Mouse (Mus musculus) left cerebral cortex, postnatal 14 days (tissue): ENCODE results near the gene Acta2. TPM values are rescaled to one million over a fixed set of nuclear protein-coding genes. Genes with fewer than 3 reads are reported as not detected.
A peak's percentile ranks its signal among the peaks of the same experiment; 100 is the strongest.
"Not testable (repeated sequence)": the region's sequence is repeated elsewhere in the genome, so short reads cannot be mapped to it uniquely, and the experiment has no call there.

Source experiments
- DNase-seq, 2 experiments: peaks; one replicate each; pipeline ENCODE4 v3.0.0; 2021 to 2022; ENCODE audit warnings: low spot score in 2 of 2, mixed read lengths in 1 of 2
- intact Hi-C: fragments of 180-260 bp; cut with DNase I; formaldehyde crosslinking; loops from one replicate; pipeline ENCODE4 v1.15.1; 2025
- total RNA-seq, 2 experiments: library from RNA; stranded (reverse); gene quantifications; 2 replicates each; pipeline ENCODE4 v1.2.3; 2021

The Acta2 gene
- total RNA-seq, 2 experiments from 2014 or later: 14.9 to 26.5 TPM

DNA sequence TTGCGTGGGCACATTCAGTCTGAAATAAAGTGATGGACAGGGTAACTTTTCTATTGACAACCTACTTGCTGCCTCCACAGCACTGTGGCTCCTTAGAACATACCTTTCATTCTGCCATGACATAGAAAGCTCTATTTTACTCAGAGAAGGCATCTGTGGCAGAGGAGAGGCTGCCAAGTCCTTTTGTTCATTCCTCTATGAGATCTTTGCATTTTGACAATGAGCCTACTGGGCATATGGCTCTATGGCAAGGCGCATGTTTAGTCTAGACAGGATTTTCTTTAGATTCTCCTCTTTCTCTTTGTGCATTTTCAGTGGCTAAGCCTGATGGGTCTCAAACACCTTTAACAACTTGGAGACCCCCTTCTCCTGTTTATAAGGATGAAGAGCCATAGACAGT is 17.6 kb downstream of the Acta2 start:
- no peak for DNase-seq
- intact Hi-C loops: no loop called here

DNA sequence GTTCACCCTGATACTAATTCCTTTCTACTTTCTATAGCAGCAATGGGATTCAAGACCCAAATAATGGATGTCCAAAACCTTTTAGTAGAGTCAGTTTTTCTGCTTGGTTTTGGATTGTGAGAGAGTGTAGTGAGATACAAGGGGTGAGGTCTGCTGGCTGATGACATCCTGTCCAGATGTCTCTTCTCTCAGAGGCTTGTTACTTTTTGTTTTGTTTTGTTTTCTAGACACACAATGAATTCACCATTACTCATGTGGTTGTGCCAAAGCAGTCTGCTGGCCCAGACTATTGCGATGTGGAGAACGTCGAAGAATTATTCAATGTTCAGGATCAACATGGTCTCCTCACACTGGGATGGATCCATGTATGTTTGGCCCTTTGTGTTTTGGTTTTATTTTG is 19.3 kb downstream of the Acta2 start:
- intact Hi-C loops: no loop called here
- DNase-seq: no peak

DNA sequence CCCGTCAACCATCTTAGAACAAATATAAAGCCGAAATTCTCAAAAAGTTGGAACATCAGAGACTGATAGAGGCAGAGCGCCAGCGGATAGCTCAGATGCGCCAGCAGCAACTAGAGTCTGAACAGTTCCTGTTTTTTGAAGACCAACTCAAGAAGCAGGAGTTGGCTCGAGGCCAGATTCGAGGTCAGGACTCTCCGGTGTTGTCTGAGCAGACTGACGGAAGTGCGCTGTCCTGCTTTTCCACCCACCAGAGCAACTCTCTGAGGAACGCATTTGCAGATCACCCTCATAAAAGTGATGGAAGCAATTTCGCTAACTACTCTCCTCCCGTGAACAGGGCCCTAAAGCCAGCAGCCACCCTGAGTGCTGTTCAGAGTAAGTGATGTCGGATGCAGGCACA is 21.4 kb downstream of the Acta2 start:
- DNase-seq: peak; percentile 63 to 78
- intact Hi-C loops: loop anchor here (5.0 kb wide), 1 partner anchor 42 kb away; the partner anchor contains the start of gene Stambpl1

DNA sequence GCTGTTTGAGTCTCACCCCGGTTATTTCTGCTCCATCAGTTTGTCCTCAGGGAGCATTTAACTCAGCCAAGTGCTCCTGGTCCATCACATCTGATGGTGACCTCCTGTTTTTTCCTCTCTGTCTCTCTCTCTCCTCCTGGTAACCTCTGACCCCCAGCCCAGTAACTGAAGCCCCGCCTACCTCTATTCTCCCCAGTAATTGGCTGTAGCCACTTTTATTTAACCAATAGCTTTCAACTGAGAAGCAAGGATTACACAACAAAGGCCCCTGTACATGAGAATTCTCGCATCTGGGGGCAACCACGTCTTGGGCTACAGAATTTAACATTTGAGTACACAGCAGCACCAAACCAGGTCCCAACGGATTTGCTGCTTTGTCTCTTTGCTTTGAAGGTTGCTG is 23.1 kb downstream of the Acta2 start:
- intact Hi-C loops: loop anchor here (5.0 kb wide), 1 partner anchor 40 kb away; the partner anchor contains the start of gene Stambpl1

DNA sequence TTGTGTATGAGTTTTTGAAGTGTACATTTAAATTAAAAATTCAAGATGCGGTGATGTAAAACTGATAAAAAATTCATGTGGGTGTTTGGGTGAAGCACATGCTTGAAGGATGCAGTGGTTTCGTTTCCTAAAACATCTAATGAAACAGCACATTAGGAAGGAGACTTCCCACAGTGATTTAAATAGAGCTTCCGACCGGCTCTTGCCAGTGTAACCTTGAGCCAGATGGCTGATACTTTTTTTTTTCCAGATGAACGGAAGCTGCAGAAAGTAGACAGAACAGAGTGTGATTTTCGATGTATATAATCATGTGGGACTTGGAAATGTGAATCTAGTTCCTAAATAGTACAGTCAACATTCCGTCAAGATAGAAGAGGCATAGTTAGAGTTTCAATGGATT is 23.8 kb downstream of the Acta2 start:
- intact Hi-C loops: loop anchor here (5.0 kb wide), 1 partner anchor 39 kb away; the partner anchor contains the start of gene Stambpl1
- DNase-seq: peak; percentile 49 to 53

More for the DNA sequence above, 23.1 kb downstream of the Acta2 start:
- no peak for DNase-seq

DNA sequence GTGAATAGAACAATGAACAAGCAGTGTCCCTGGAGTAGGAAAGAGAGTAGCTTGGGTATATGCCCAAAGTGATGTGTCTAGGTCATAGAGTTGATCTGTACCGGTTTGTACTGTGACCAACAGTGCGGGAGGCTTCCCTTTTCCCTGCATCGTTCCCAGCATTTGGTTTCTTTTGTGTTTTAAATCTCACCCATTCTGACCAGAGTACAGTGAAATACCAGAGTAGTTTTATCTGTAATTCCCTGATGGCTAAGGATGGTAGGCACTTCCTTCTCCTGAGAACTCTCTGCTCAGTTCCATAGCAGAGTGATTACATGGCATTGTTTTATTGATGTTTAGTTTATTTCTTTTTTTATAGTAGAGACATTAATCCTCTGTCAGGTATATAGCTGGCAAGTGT is 32.6 kb downstream of the Acta2 start:
- no peak for DNase-seq
- intact Hi-C loops: no loop called here

DNA sequence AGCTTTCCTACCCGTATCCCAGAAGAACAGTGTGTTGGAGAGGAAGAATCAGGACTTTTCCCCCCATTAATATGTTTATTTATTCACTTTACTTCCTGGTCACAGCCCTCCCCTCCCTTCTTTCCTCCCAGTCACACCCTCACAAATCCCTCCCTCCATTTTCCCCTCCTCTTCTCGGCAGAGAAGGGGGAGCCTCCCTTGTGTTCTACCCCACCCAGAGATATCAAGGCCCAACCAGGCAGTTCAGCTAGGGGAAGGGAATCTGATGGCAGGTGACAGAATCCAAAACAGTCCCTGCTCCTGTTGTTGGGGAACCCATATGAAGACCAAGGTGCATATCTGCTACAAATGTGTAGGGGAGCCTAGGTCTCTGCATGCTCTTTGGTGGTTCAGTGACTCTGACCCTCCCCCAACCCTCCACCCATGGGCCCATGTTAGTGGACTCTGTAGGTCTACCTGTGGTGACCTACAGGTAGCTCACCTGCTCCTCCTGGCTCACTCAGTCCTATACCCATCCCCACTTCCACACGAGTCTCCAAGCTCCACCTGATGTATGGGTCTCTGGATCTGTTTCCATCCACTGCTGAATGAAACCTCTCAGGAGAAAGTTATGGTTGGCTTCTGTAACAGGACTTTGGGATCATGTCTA is 34.5 kb downstream of the Acta2 start:
- intact Hi-C loops: no loop called here
- DNase-seq: no peak

DNA sequence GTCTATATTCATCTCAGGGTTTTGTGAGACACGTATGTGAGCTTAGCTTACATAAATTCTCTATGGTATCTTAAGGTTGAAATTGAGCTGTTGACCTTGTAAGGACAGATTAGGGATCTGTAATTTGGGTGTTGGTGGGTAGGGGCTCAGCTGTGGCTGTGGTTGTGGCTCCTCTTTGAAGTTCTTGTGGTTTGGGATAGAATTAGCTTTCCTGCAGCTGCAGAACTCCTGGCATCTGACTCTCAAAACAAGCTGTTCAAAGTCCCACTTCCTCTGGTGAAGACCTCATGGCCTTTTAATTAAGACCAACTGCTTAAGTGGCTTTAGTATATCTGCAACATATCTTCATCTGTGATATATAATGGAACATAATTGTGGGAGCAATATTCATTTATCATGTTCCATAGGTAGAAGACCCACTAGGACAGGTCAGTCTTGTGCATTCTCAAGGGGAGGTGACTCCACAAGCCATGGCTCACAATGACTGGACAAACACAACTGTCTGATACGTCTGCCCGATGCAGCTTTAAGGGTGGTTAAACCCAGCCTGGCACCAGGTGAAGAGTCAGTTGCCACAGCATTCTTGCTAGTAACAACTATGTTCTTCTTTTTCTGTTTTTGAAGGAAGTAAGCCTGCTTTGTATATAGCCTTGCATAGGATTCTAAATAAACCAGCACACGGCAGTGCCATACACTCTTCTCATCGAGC is 36.0 kb downstream of the Acta2 start:
- no peak for DNase-seq

DNA sequence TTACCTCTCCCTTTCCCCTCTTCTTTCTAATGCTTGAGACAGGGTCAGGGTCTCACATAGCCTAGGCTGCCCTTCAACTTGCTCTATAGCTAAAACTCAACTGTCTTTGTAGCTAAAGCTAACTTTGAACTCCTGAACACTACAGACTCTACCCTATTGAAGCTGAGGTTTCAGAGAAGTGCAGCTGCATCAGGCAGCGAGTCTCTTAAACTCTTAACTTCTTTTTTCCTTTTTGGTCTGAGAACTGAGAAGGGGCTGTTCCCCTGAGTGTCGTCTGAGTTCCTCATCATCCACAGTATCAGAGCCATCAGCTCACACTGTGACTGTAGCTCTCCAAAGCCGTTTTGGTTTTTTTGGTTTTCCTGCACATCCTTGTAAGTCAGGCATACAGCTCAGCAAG is 37.6 kb downstream of the Acta2 start:
- no peak for DNase-seq
- intact Hi-C loops: no loop called here

More for the DNA sequence above, 36.0 kb downstream of the Acta2 start:
- intact Hi-C loops: no loop called here

DNA sequence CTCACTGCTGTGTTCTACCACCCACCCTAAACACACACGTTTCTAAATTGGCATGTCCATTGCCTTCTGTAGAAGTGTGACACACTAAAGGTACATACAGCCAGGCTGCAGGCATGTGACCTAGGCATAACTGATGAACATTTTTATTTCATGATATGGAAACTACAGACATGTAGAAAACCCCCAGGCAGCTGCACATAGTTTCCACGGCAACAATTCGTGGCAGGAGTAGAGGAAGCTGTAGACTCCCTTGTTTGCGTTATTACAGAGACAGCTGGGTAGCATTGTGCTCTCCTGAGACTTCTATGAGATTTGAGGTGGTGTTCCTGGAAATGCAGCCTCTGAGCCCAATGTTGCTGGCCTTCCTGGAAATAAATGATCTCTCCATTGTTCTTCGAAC is 38.4 kb downstream of the Acta2 start:
- intact Hi-C loops: no loop called here
- DNase-seq: no peak

DNA sequence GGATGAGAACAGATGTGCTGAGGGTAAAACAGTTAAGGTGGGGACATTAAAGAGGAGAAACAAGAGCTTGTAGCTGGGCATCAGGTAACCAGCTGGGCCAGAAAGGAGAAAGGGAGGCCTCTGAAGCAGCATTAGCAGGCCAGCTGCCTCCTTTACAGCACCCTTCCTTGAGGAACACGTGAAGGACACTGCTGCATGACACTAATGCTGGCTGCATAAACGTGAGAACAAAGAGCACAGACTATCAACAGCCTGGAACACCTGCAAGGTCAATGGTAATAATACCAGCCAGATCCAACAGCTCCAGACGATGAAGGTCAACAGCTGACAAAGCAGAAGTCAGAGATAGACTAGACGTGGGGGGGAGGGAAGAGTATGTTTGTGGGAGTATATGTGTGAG is 41.3 kb downstream of the Acta2 start:
- intact Hi-C loops: no loop called here
- no peak for DNase-seq

DNA sequence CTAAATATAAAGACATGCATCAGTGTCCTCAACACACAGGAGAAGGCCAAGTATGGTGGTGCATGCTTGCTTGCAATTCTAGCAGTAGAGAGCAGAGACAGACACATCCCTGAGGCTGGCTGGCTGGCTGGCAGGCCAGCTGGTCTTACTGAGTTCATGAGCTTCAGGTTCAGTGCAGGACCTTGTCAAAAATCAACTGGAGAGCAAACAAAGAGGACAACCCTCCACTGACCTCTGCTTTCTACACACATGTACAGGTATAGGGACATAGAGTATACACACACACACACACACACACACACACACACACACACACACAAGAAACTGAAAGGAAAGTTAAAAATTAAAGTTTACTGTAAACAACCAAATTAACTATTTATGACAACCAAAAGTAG is 42.1 kb downstream of the Acta2 start:
- DNase-seq: no peak
- intact Hi-C loops: no loop called here

DNA sequence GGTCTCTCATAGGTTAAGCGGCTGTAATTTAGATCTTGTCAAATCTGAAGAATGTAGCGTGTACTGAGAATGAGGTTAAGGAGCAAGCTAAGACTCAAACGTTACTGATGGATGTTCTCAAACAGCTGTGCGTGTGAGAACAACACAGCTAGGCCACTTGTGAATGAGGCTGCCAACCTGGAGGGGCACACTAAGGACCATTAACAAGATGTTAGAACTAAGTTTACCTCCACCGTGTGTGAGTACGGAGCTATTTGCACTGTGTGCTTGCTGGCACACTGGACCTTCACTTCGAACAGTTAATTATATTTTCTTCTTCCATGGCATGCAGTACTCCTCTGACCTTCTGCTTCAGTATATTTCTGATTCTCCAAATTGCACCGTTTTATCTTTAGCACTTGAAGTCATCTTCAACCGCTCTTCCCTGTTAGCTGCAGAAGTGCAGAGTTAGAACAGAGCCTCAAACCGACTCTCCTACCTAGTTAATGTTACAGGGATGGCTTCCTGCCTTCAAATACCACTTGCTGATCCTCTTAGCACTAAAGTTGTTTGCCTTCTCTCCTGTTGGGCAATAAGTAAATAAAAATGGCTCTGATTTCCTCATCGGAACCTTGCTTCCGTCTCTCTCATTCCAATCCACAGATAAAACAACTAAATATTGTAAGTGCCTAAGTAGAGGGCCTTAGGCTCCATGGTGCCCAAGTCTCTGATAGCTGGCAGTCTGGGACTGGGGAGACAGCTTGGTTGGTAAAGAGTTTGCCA is 42.7 kb downstream of the Acta2 start:
- intact Hi-C loops: no loop called here
- no peak for DNase-seq

DNA sequence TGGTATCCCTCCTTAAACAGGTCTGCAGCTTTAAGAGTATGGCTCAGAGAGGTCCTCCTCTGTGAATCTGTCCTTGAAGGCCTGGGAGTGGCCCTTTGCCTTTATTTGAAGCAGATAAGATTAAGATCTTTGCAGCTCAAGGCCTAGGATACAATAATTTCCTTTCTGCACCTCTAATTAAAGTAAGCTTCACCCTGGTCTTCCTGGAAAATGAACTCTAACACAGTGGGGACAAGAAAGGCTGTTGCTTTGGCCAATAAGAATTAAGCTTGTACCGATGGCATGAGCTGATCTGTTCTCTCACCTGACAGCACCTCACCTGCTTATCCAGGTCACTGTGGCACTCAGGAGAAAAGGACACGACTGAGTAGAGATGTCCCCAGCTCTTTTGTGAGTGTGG is 44.5 kb downstream of the Acta2 start:
- intact Hi-C loops: no loop called here
- DNase-seq: no peak

DNA sequence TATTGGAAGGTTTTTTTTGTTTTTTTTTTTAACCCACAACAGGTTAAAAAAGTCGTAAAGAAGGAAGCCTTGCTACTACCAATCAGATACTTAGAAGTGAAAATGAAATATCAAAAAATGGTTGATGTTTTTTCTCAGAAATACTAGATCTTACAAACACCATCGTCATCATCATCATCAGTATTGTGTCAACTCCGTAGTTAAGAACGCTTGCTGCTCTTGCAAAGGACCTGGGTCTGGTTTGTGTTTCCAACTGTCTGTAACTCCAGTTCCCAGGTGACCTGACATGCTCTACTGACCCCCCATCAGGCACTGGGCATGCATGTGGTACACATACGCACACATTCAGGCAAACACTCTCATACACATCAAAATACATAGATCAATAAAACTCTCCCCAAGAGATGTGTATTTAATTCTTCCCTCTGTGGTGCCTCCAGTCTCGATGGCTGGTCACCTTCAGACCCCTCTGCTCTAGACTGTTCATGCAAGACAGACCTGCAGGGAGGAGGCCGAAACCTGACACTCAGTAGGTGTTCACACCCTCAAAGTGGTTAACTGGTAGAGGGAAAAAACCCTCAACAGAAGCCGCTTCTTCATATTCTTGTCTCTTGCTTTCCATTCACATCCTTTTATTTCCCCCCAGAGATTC is 45.3 kb downstream of the Acta2 start:
- intact Hi-C loops: no loop called here
- no peak for DNase-seq

DNA sequence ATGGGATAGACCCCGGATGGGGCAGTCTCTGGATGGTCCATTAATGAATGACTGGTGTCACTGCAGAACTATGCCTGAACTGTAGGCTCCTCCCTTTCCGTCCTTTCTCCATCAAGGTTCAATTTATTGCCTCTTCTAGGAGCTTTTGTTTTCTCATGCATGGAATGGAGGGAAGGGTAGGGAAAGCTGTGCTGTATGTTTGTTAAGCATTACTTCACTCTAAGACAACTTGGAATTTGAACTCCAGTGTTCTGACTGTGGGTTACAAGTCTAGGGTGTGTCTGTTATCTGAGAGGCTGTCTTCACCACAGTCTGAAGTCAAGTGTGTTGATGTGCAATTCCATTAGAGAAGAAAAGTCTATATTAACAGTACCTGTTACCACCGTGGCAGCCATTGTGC is 46.4 kb downstream of the Acta2 start:
- no peak for DNase-seq
- intact Hi-C loops: no loop called here

DNA sequence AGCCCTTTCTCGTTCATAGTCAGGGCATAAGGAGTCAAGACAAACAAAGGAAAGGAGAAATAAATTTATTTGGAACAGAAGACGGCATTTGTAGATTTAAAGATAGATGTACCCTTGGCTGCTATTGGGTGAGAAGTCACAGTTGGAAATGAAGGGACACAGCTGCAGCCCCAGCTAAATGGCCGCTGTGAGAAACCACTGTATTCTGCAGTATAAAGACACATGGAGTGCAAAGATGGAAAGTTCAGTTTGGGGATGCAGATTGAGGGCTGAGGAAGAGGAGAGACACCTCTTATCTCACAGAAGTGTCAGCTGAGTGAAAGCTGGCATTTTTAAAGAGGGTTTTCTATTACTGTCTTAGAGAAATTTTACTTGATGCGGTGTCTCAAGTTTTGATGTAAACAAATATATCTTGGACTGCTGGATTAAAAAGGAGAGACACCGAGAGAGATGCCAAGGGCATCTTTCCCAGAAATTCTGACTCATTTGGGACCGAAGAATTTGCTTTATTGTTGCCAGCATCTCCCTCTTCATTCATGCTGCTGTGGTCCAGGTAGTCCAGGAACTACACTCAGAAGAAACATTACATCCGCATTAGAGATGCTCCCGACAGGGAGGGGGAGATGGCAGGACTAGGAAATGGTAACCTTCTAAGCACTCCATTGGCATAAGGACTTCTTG is 48.5 kb downstream of the Acta2 start:
- no peak for DNase-seq
- intact Hi-C loops: no loop called here

DNA sequence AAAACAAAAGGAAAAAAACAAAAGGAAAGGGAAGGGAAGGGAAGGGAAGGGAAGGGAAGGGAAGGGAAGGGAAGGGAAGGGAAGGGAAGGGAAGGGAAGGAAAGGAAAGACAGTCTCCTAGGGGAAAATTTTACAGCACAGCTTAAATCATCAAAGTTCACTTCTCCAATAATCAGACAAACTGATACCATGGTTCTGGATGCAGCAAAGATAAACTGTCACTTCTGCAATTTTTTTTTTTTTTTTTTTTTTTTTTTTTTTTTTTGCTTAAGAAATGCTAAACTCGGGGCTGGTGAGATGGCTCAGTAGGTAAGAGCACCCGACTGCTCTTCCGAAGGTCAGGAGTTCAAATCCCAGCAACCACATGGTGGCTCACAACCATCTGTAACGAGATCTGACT is 49.3 kb downstream of the Acta2 start:
- DNase-seq, intact Hi-C loops: not testable (repeated sequence)

DNA sequence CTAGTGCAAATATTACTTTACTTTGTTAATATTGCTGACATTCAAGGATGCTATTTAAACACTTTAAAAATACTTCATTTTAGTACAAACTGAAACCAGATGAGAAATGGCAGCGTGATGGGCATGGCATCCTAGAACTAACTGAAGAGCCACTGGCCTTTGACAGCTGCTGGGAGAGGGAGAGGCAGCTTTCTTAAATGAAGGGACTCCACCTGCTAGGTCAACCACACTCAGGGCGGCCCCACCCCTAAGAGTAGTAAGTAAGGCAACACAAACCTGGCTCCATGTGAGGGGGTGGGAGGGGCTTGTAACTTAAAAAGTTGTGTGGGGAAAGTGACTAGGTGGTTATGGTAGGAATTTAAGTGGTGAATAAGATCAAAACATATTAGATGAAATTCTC is 52.7 kb downstream of the Acta2 start:
- intact Hi-C loops: no loop called here
- DNase-seq: no peak
